Mouse (Mus musculus): ENCODE data around the gene Ncmap.
A peak's percentile ranks its signal among the peaks of the same experiment; 100 is the strongest.

The Ncmap gene

GRCm38 (mm10) chr4:135397991-135398390, at the start of gene Ncmap:
Ncmap (minus strand) TSS chr4:135398227.
- DNase-seq (ENCODE audit: low spot score), result no peak

DNA sequence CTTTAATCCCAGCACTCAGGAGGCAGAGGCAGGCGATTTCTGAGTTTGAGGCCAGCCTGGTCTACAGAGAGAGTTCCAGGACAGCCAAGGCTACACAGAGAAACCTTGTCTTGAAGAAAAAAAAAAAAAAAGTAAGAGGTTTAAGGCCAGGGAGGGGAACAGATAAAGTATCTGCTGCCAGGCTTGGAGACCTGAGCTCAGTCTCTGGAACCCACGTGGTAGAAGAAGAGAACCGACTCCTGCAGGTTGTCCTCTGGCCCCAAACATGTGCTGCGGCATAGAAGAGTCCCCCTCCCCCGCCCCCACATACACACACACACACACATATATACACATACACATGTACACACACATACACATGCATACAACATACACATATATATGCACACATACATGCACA, 44.4 kb upstream of the Ncmap start:
- DNase-seq (ENCODE audit: low spot score), result no peak

DNA sequence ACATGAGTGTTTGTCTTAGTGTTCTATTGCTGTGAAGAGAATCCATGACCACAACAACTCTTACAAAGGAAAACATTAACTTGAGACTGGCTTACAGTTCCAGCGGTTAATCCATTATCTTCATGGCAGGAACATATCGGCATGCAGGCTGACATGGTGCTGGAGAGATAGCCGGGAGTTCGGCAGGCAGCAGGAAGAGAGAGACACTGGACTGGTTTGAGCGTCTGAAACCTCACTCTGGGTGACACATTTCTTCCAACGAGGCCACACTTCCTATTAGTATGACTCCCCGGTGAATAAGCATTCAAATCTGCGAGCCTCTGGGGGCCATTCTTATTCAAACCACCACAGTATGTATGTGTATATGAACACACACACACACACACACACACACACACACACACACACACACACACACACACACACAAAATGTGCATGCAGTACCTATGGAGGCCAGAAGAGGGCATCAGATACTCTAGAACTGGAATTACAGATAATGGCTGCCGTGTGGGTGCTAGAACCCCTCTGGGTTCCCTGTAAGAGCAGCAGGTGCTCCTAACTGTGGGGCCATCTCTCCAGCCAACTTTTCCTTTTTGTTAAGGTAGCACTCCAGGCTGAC, 42.0 kb upstream of the Ncmap start:
- DNase-seq (ENCODE audit: low spot score), result peak; percentile 16

- DNase-seq (ENCODE audit: low spot score), result peak; percentile 76
These were observed 41.2 kb upstream of the Ncmap start for GRCm38 (mm10) chr4:135439188-135439647.

DNA sequence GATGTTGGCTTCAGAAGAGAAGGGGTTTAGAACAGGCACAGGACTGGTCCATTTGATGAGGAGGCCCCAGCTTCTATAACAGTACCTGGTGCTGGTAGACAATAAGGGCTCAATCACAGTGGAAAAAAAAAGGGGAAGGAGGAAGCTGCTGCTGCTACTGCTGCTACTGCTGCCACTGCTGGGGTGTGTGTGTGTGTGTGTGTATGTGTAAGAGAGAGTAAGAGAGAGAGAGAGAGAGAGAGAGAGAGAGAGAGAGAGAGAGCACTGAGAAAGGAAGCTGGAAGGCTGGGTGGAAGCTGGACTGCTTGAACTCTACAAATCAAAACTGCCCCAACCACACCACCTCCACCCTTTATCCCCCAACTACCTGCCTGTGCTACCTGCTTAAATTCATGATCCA, 39.9 kb upstream of the Ncmap start:
- DNase-seq (ENCODE audit: low spot score), result no peak

GRCm38 (mm10) chr4:135436291-135436690, 38.3 kb upstream of the Ncmap start:
- DNase-seq (ENCODE audit: low spot score), result no peak

- DNase-seq (ENCODE audit: low spot score), result peak; percentile 12
These were observed 36.4 kb upstream of the Ncmap start for GRCm38 (mm10) chr4:135434395-135434789.

DNA sequence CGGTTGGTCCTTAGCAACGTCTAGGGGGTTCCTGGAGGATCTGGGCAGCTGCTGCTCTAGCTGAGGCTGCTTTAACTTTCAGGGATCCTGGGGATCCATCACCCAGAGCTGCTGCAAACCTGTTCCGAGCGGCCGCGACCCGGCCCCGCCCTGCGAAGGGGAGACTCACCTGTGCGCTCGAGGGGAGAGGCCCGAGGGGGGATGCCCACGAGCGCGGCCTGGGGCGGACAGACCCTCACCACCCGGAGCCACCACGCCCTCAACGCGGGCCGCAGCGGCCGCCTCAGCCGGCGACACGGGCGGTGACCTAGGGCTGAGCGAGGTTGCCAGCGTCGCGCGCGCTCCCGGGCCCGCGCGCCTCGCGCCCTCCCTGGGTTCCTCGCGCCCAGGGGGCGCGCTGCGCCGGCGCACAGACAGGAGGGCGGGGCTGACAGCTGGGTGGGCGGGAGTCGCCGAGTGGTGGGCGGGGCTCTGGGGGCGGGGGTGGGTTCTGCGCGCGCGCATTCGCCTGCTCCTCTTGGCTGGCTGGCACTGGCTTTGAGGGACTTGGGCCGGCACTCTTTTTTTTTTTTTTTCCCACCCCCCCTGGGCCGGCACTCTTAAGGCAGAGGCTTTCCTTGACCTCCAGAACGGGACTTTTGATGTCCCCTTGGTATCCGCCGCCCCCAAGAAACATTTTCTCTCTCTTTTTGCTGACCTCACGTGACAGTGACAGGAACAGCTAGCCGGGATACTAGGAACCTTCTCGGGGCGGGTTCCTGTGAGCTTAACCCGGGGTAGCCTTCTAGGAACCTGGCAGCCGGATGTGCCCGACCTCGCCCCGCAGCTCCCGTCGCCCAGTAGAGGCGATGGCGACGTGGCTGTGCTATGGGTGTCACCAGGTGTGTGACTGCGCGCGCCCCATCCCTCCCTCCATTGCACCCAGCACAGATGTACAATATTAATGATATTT, 35.7 kb upstream of the Ncmap start, which contains the start of gene Rcan3:
Rcan3 (minus strand) TSS at position 411 of the 952 bp plus-strand sequence.
- DNase-seq (ENCODE audit: low spot score), result peak; percentile 84

DNA sequence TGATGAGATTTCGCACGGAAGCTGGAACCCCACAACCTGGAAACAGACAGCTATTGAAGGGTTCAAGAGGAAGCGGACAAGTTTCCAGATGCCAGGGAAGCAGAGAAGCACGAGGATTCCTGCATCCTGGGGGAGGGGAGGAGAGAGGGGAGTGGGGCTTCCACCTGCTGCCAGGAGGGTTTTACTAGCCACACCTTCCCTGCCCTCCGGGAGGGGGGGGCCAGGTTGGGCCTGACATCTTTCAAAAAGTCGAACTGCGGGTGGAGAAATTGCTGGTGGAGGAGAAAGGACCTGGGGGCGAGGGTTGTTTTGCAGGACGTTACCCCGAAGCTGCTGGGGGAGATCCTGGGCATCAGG, 35.0 kb upstream of the Ncmap start:
- DNase-seq (ENCODE audit: low spot score), result no peak

GRCm38 (mm10) chr4:135429990-135430760, 32.1 kb upstream of the Ncmap start:
- DNase-seq (ENCODE audit: low spot score), result no peak

- no peak for DNase-seq (ENCODE audit: low spot score)
These were observed 31.4 kb upstream of the Ncmap start for GRCm38 (mm10) chr4:135429383-135429782.

GRCm38 (mm10) chr4:135426587-135426986, 28.6 kb upstream of the Ncmap start:
- DNase-seq (ENCODE audit: low spot score), result no peak

DNA sequence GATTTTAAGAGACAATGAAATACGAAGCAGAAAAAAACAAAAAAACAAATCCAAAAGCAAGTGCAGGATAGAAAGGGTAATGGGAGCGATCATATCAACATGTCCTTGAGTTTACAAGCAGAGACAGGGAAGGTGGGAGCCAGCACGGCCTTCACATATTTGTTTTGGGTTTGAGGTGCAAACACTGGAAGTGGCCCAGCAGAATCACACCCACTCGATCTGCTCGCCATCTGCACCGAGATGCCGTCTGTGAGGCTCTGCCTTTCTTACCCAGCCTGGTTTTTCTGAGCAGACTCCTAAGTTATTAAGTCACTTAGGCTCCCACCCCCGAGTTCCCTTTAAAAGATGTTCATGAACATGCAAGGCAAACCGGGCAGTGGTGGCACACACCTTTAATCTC, 27.6 kb upstream of the Ncmap start:
- DNase-seq (ENCODE audit: low spot score), result no peak

DNA sequence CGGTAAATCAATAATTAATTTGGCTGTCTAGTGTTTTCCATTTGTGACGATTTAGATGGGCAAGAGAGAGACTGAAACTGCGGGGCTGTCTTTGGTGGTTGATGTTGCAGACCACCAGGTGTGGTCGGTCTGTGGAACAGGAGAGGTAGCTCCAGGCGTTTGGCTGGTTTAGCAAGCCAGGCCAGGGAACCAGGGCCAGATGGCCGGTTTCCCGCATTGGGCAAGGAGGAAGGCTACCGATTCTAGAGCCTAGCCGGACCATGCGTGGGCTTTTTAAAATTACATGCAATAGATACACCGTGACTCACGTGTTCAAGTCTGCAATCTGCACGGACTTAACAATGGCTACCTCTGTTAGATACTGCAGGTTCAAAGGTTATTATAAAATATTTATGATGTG, 22.9 kb upstream of the Ncmap start:
- DNase-seq (ENCODE audit: low spot score), result no peak

GRCm38 (mm10) chr4:135420416-135420815, 22.4 kb upstream of the Ncmap start:
- no peak for DNase-seq (ENCODE audit: low spot score)

- no peak for DNase-seq (ENCODE audit: low spot score)
These were observed 22.0 kb upstream of the Ncmap start for GRCm38 (mm10) chr4:135419996-135420395.

GRCm38 (mm10) chr4:135416367-135416766, 18.3 kb upstream of the Ncmap start:
- DNase-seq (ENCODE audit: low spot score), result no peak

GRCm38 (mm10) chr4:135413491-135413890, 15.5 kb upstream of the Ncmap start:
- no peak for DNase-seq (ENCODE audit: low spot score)

- DNase-seq (ENCODE audit: low spot score), result peak; percentile 65
These were observed 13.6 kb upstream of the Ncmap start for GRCm38 (mm10) chr4:135411633-135412032.

DNA sequence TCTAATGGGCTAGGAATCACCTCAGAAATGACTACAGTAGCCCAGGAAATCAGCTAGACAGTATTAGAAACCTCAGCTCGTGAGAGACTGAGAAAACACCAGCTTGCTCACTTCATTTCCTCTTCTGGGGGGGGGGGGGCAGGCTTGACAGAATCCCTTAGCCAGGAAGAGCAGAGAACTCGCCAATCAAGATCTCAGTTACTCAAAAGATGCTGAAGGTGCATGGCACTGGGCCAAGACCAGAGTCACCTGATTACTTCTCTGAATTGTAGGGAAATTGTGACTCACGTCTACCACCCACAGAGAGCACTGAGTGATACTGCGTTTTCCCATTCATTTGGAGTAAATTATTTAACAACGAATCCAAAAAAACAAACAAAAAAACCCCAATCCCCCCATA, 8.2 kb upstream of the Ncmap start:
- no peak for DNase-seq (ENCODE audit: low spot score)

- no peak for DNase-seq (ENCODE audit: low spot score)
These were observed 6.9 kb upstream of the Ncmap start for GRCm38 (mm10) chr4:135404916-135405315.

GRCm38 (mm10) chr4:135404048-135404447, 6.0 kb upstream of the Ncmap start:
- no peak for DNase-seq (ENCODE audit: low spot score)
